ENCODE assay signal across 8 mouse cellular contexts in genomic region chr9:37656439-37656881, GRCm38 (mm10). TPM values are rescaled to one million over a fixed set of nuclear protein-coding genes. Genes with fewer than 3 reads are reported as not detected.
DNase-seq lines count a peak whose midpoint lies in the region; ATAC-seq and TF ChIP-seq lines count a peak whose summit lies in the region.

No protein-coding gene starts in this region.

- peak overlapping the region; percentile 34 for H3K27ac ChIP-seq in neural tube, embryonic 11.5 days (ENCODE audit: low read depth, low read length)
- peak overlapping the region; percentile 92 for H3K27ac ChIP-seq in embryonic facial prominence, embryonic 10.5 days (replicated peaks)
- H3K27ac ChIP-seq in limb, embryonic 14.5 days (replicated peaks; ENCODE audit: low read depth, low read length) = peak overlapping the region; percentile 95
- no peak overlapping the region for H3K27ac ChIP-seq in midbrain, embryonic 15.5 days

- ATAC-seq in neural tube, embryonic 11.5 days (ENCODE audit: insufficient read depth, low FRiP score, low TSS enrichment) = peak; percentile 22; the same call in 1 of the 2 replicates
- ATAC-seq in hematopoietic stem cell, adult 5-6 weeks (replicated peaks in 1 of 2; ENCODE audit: insufficient read depth in 1 of 2, low FRiP score in 2 of 2, low TSS enrichment in 1 of 2, low read depth in 1 of 2, poor library complexity in 2 of 2, severe bottlenecking in 2 of 2) = peak; percentile 65 to 72
- no peak for ATAC-seq in limb, embryonic 14.5 days (ENCODE audit: low FRiP score, low read depth)
- no peak; the same call in 1 of the 2 replicates for ATAC-seq in midbrain, embryonic 15.5 days (replicated peaks)

- peak overlapping the region; percentile 86 for H3K9ac ChIP-seq in neural tube, embryonic 11.5 days (ENCODE audit: low read length)
- H3K9ac ChIP-seq in limb, embryonic 14.5 days (ENCODE audit: low read depth, low read length, severe bottlenecking) = peak overlapping the region; percentile 81
- H3K9ac ChIP-seq in midbrain, embryonic 15.5 days = peak overlapping the region; percentile 58

- H3K27me3 ChIP-seq in neural tube, embryonic 11.5 days (ENCODE audit: control insufficient read depth, insufficient read depth, low read length) = no peaks in the 10 kb centered on the region
- H3K27me3 ChIP-seq in embryonic facial prominence, embryonic 10.5 days (replicated peaks; ENCODE audit: low read depth, poor library complexity, severe bottlenecking) = no peaks in the 10 kb centered on the region
- H3K27me3 ChIP-seq in limb, embryonic 14.5 days (ENCODE audit: control insufficient read depth, insufficient read depth, low read length) = no peaks in the 10 kb centered on the region
- no peaks in the 10 kb centered on the region for H3K27me3 ChIP-seq in midbrain, embryonic 15.5 days (replicated peaks)

- H3K4me3 ChIP-seq in neural tube, embryonic 11.5 days (ENCODE audit: low read depth, low read length) = peak overlapping the region; percentile 67
- H3K4me3 ChIP-seq in embryonic facial prominence, embryonic 10.5 days = peak overlapping the region; percentile 82
- H3K4me3 ChIP-seq in limb, embryonic 14.5 days (replicated peaks; ENCODE audit: low read length) = peak overlapping the region; percentile 78
- H3K4me3 ChIP-seq in midbrain, embryonic 15.5 days = peak overlapping the region; percentile 56

- 3% methylated on average over 10 of the region's 10 CpGs for WGBS in neural tube, embryonic 11.5 days
- 2% methylated on average over 10 of the region's 10 CpGs for WGBS in embryonic facial prominence, embryonic 10.5 days
- WGBS in limb, embryonic 14.5 days = 1% methylated on average over 10 of the region's 10 CpGs
- 2% methylated on average over 10 of the region's 10 CpGs for WGBS in midbrain, embryonic 15.5 days

- peaks cover 5% of the 10 kb centered on the region; the same call in 1 of the 2 replicates for H3K36me3 ChIP-seq in neural tube, embryonic 11.5 days (ENCODE audit: control insufficient read depth, insufficient read depth, low read length)
- peaks cover 33% of the 10 kb centered on the region for H3K36me3 ChIP-seq in embryonic facial prominence, embryonic 10.5 days (replicated peaks)
- H3K36me3 ChIP-seq in limb, embryonic 14.5 days (ENCODE audit: control insufficient read depth, insufficient read depth, low read length) = peaks cover 28% of the 10 kb centered on the region
- 0 out of 2 replicates have a peak, but pooled peaks cover 3% of the 10 kb centered on the region for H3K36me3 ChIP-seq in midbrain, embryonic 15.5 days (replicated peaks)

- DNase-seq in neural tube, embryonic 11.5 days (ENCODE audit: low spot score) = no peak
- no peak for DNase-seq in neural tube, embryonic 10.5 days (ENCODE audit: extremely low spot score, low spot score)
- DNase-seq in embryonic facial prominence, embryonic 10.5 days (ENCODE audit: low spot score) = peak; percentile 10
- no peak for DNase-seq in limb, embryonic 14.5 days (ENCODE audit: low spot score)
- no peak for DNase-seq in left cerebral cortex, postnatal 14 days (ENCODE audit: low spot score in 2 of 2)
- DNase-seq in layer of hippocampus, postnatal 25 days (ENCODE audit: extremely low spot score in 1 of 2, low spot score in 1 of 2) = no peak

- H3K4me1 ChIP-seq in neural tube, embryonic 11.5 days (ENCODE audit: control insufficient read depth, insufficient read depth, low read length) = no peaks in the 10 kb centered on the region; the same call in 1 of the 2 replicates
- H3K4me1 ChIP-seq in embryonic facial prominence, embryonic 10.5 days = peaks cover 17% of the 10 kb centered on the region
- H3K4me1 ChIP-seq in limb, embryonic 14.5 days (ENCODE audit: control insufficient read depth, insufficient read depth, low read length) = peaks cover 6% of the 10 kb centered on the region; the same call in 1 of the 2 replicates
- H3K4me1 ChIP-seq in midbrain, embryonic 15.5 days = peaks cover 14% of the 10 kb centered on the region

- intact Hi-C loops in left cerebral cortex, postnatal 14 days (cut with DNase I) = no loop called here

- no peak for TF ChIP-seq POLR2A in limb, embryonic 14.5 days (IDR thresholded peaks at IDR 0.05; ENCODE audit: borderline replicate concordance, extremely low read depth, insufficient read depth, insufficient read length)

- H3K9me3 ChIP-seq in neural tube, embryonic 11.5 days (ENCODE audit: control insufficient read depth, low read length) = no peaks in the 10 kb centered on the region
- H3K9me3 ChIP-seq in embryonic facial prominence, embryonic 10.5 days = no peaks in the 10 kb centered on the region
- H3K9me3 ChIP-seq in limb, embryonic 14.5 days (ENCODE audit: control insufficient read depth, low read length) = no peaks in the 10 kb centered on the region
- no peaks in the 10 kb centered on the region for H3K9me3 ChIP-seq in midbrain, embryonic 15.5 days

- peak overlapping the region; percentile 78 for H3K4me2 ChIP-seq in neural tube, embryonic 11.5 days (ENCODE audit: low read depth)
- peak overlapping the region; percentile 65 for H3K4me2 ChIP-seq in limb, embryonic 14.5 days (replicated peaks; ENCODE audit: low read depth, low read length, severe bottlenecking)
- peak overlapping the region; percentile 78 for H3K4me2 ChIP-seq in midbrain, embryonic 15.5 days

RNA-seq across cellular contexts. Expression of gene Tbrg1, which starts 0.7 kb away (rescaled TPM):
- polyA plus RNA-seq in neural tube, embryonic 11.5 days (2014; fragmentation: Nextera tagmentation; extraction: Ambion mirVana) = 135 and 142 TPM in 2 replicates
- 128 and 129 TPM in 2 replicates for polyA plus RNA-seq in embryonic facial prominence, embryonic 10.5 days (2016; fragmentation: Nextera tagmentation; extraction: Ambion mirVana)
- 59.9 and 89.5 TPM in 2 replicates for total RNA-seq in hematopoietic stem cell, adult 5-6 weeks (2017)
- 110 and 122 TPM in 2 replicates for polyA plus RNA-seq in limb, embryonic 14.5 days (2012; rRNA removed)
- 208 and 211 TPM in 2 replicates for polyA plus RNA-seq in limb, embryonic 14.5 days (2014; fragmentation: Nextera tagmentation; extraction: Ambion mirVana)
- 83.6 and 92.9 TPM in 2 replicates for polyA plus RNA-seq in midbrain, embryonic 15.5 days (2015; fragmentation: Nextera tagmentation; extraction: Ambion mirVana)
- total RNA-seq in left cerebral cortex, postnatal 14 days (2021) = 10 to 100 TPM; 52.8 to 59.8 TPM
- total RNA-seq in layer of hippocampus, postnatal 25 days (2021) = 10 to 100 TPM; 47.4 to 49.8 TPM

RNA-seq across cellular contexts. Expression of gene Panx3, which starts 12.6 kb away (rescaled TPM):
- polyA plus RNA-seq in neural tube, embryonic 11.5 days (2014; fragmentation: Nextera tagmentation; extraction: Ambion mirVana) = not detected in 2 replicates
- 0.09 TPM in 1 of 2 replicates, not detected in the other for polyA plus RNA-seq in embryonic facial prominence, embryonic 10.5 days (2016; fragmentation: Nextera tagmentation; extraction: Ambion mirVana)
- total RNA-seq in hematopoietic stem cell, adult 5-6 weeks (2017) = not detected in 2 replicates
- 37.4 and 51.1 TPM in 2 replicates for polyA plus RNA-seq in limb, embryonic 14.5 days (2012; rRNA removed)
- polyA plus RNA-seq in limb, embryonic 14.5 days (2014; fragmentation: Nextera tagmentation; extraction: Ambion mirVana) = 13.7 and 15.9 TPM in 2 replicates
- polyA plus RNA-seq in midbrain, embryonic 15.5 days (2015; fragmentation: Nextera tagmentation; extraction: Ambion mirVana) = not detected in 2 replicates
- not detected for total RNA-seq in left cerebral cortex, postnatal 14 days (2021)
- not detected for total RNA-seq in layer of hippocampus, postnatal 25 days (2021)

RNA-seq across cellular contexts. Expression of gene Spa17, which starts 42.9 kb away (rescaled TPM):
- polyA plus RNA-seq in neural tube, embryonic 11.5 days (2014; fragmentation: Nextera tagmentation; extraction: Ambion mirVana) = 13.3 and 16.0 TPM in 2 replicates
- 8.0 and 9.2 TPM in 2 replicates for polyA plus RNA-seq in embryonic facial prominence, embryonic 10.5 days (2016; fragmentation: Nextera tagmentation; extraction: Ambion mirVana)
- total RNA-seq in hematopoietic stem cell, adult 5-6 weeks (2017) = 6.2 and 24.1 TPM in 2 replicates
- 1.8 and 2.5 TPM in 2 replicates for polyA plus RNA-seq in limb, embryonic 14.5 days (2012; rRNA removed)
- polyA plus RNA-seq in limb, embryonic 14.5 days (2014; fragmentation: Nextera tagmentation; extraction: Ambion mirVana) = 3.1 and 4.1 TPM in 2 replicates
- 8.5 and 8.6 TPM in 2 replicates for polyA plus RNA-seq in midbrain, embryonic 15.5 days (2015; fragmentation: Nextera tagmentation; extraction: Ambion mirVana)
- 1 to 10 TPM; 1.3 TPM for total RNA-seq in left cerebral cortex, postnatal 14 days (2021)
- total RNA-seq in layer of hippocampus, postnatal 25 days (2021) = 1 to 10 TPM; 2.3 to 2.8 TPM

RNA-seq across cellular contexts. Expression of gene Olfr160, which starts 59.6 kb away (rescaled TPM):
- not detected in 2 replicates for polyA plus RNA-seq in neural tube, embryonic 11.5 days (2014; fragmentation: Nextera tagmentation; extraction: Ambion mirVana)
- polyA plus RNA-seq in embryonic facial prominence, embryonic 10.5 days (2016; fragmentation: Nextera tagmentation; extraction: Ambion mirVana) = not detected in 2 replicates
- total RNA-seq in hematopoietic stem cell, adult 5-6 weeks (2017) = not detected in 2 replicates
- polyA plus RNA-seq in limb, embryonic 14.5 days (2012; rRNA removed) = not detected in 2 replicates
- polyA plus RNA-seq in limb, embryonic 14.5 days (2014; fragmentation: Nextera tagmentation; extraction: Ambion mirVana) = not detected in 2 replicates
- not detected in 2 replicates for polyA plus RNA-seq in midbrain, embryonic 15.5 days (2015; fragmentation: Nextera tagmentation; extraction: Ambion mirVana)
- total RNA-seq in left cerebral cortex, postnatal 14 days (2021) = not detected
- not detected for total RNA-seq in layer of hippocampus, postnatal 25 days (2021)

Comparison
In these comparisons a context has a peak if more than half of its experiments do, and no peak if none do; other contexts are left out.
1. ATAC-seq: peak in neural tube, embryonic 11.5 days (single experiment) and hematopoietic stem cell, adult 5-6 weeks (2 of 2); none in limb, embryonic 14.5 days (single experiment) and midbrain, embryonic 15.5 days (single experiment).
2. RNA of gene Panx3, which starts 12.6 kb away (polyA plus RNA-seq): 13.7 to 51.1 TPM in limb, embryonic 14.5 days; 0.09 TPM in embryonic facial prominence, embryonic 10.5 days, not detected in neural tube, embryonic 11.5 days and not detected in midbrain, embryonic 15.5 days; every median in the first group is over 10 times any median in the second.
3. Peak in every context shown above with its lines, with median percentiles within 50 percentile points of each other: H3K4me2 ChIP-seq, H3K4me3 ChIP-seq and H3K9ac ChIP-seq.